Mouse (Mus musculus): Measurements from ENCODE around the gene Nol6.

GRCm38 (mm10) chr4:41114358-41115070 is 9.7 kb downstream of the Nol6 start:
- no peak for TF ChIP-seq CTCF (IDR thresholded peaks at IDR 0.05; ENCODE audit: low read depth)
- TF ChIP-seq EP300 (IDR thresholded peaks at IDR 0.05; ENCODE audit: low read depth): no peak
